Mouse (Mus musculus) spleen, adult 18-20 months (tissue): Measurements from ENCODE around the gene Ifi206.
"Not testable (repeated sequence)": the region's sequence is repeated elsewhere in the genome, so short reads cannot be mapped to it uniquely, and the experiment has no call there.

Experiments used
- DNase-seq, 2 experiments: peaks; one replicate each; pipeline ENCODE4 v3.0.0; 2022; ENCODE audit warnings: mixed read lengths in 2 of 2

Gene Ifi206

GRCm38 (mm10) chr1:173490812-173491480 is at the start of gene Ifi206:
Gene Ifi206, minus strand, starts transcription at chr1:173491041.
- DNase-seq: peak in 1 of 2 experiments; percentile 29

- not testable (repeated sequence) for DNase-seq
Measured at GRCm38 (mm10) chr1:173535791-173536190, 45.0 kb upstream of the Ifi206 start, which contains the start of gene Ifi214. Gene Ifi214, minus strand, starts transcription at chr1:173535957.

- no peak for DNase-seq
Measured at GRCm38 (mm10) chr1:173521452-173521851, 30.6 kb upstream of the Ifi206 start.

GRCm38 (mm10) chr1:173510595-173510994 is 19.8 kb upstream of the Ifi206 start:
- not testable (repeated sequence) for DNase-seq

- not testable (repeated sequence) for DNase-seq
Measured at GRCm38 (mm10) chr1:173491483-173491882, 642 bp upstream of the Ifi206 start.

- DNase-seq: not testable (repeated sequence)
Measured at GRCm38 (mm10) chr1:173481182-173481574, 9.7 kb downstream of the Ifi206 start.

- not testable (repeated sequence) for DNase-seq
Measured at GRCm38 (mm10) chr1:173480399-173481181, 10.3 kb downstream of the Ifi206 start.

- no peak for DNase-seq
Measured at GRCm38 (mm10) chr1:173456761-173457160, 34.1 kb downstream of the Ifi206 start.

GRCm38 (mm10) chr1:173456139-173456754 is 34.6 kb downstream of the Ifi206 start:
- no peak for DNase-seq

GRCm38 (mm10) chr1:173451665-173452064 is 39.2 kb downstream of the Ifi206 start:
- DNase-seq: no peak

GRCm38 (mm10) chr1:173450621-173451020 is 40.2 kb downstream of the Ifi206 start:
- DNase-seq: no peak

GRCm38 (mm10) chr1:173447067-173447466 is 43.8 kb downstream of the Ifi206 start:
- no peak for DNase-seq

- no peak for DNase-seq
Measured at GRCm38 (mm10) chr1:173443061-173443460, 47.8 kb downstream of the Ifi206 start.

GRCm38 (mm10) chr1:173441210-173441609 is 49.6 kb downstream of the Ifi206 start:
- DNase-seq: peak; percentile 33 to 46

GRCm38 (mm10) chr1:173440681-173441080 is 50.2 kb downstream of the Ifi206 start:
- no peak for DNase-seq

- DNase-seq: no peak
Measured at GRCm38 (mm10) chr1:173437161-173437953, 53.5 kb downstream of the Ifi206 start.

- no peak for DNase-seq
Measured at GRCm38 (mm10) chr1:173432411-173432810, 58.4 kb downstream of the Ifi206 start.

- no peak for DNase-seq
Measured at GRCm38 (mm10) chr1:173429995-173430699, 60.7 kb downstream of the Ifi206 start.

GRCm38 (mm10) chr1:173427385-173427784 is 63.5 kb downstream of the Ifi206 start:
- DNase-seq: no peak

GRCm38 (mm10) chr1:173426345-173426744 is 64.5 kb downstream of the Ifi206 start:
- DNase-seq: no peak

- peak; percentile 60 to 69 for DNase-seq
Measured at GRCm38 (mm10) chr1:173420374-173420773, 70.5 kb downstream of the Ifi206 start.
